Comparison of ENCODE assay signal across 8 mouse cellular contexts in genomic region chr12:51402060-51402698, GRCm38 (mm10). TPM values are rescaled to one million over a fixed set of nuclear protein-coding genes. Genes with fewer than 3 reads are reported as not detected.
A peak's percentile ranks its signal among the peaks of the same experiment; 100 is the strongest.
DNase-seq lines count a peak whose midpoint lies in the region; ATAC-seq and TF ChIP-seq lines count a peak whose summit lies in the region.

No protein-coding gene starts in this region.

- WGBS in forebrain, embryonic 13.5 days = 74% methylated on average over 5 of the region's 5 CpGs
- 86% methylated on average over 5 of the region's 5 CpGs for WGBS in forebrain, embryonic 10.5 days
- 75% methylated on average over 5 of the region's 5 CpGs for WGBS in midbrain, embryonic 13.5 days
- WGBS in midbrain, embryonic 15.5 days = 72% methylated on average over 5 of the region's 5 CpGs

- no peaks in the 10 kb centered on the region for H3K9me3 ChIP-seq in forebrain, embryonic 13.5 days (replicated peaks)
- no peaks in the 10 kb centered on the region for H3K9me3 ChIP-seq in forebrain, embryonic 10.5 days
- no peaks in the 10 kb centered on the region for H3K9me3 ChIP-seq in midbrain, embryonic 13.5 days
- no peaks in the 10 kb centered on the region for H3K9me3 ChIP-seq in midbrain, embryonic 15.5 days

- H3K4me2 ChIP-seq in forebrain, embryonic 13.5 days = no peak overlapping the region
- H3K4me2 ChIP-seq in midbrain, embryonic 13.5 days (replicated peaks) = no peak overlapping the region
- no peak overlapping the region for H3K4me2 ChIP-seq in midbrain, embryonic 15.5 days

- H3K4me3 ChIP-seq in forebrain, embryonic 13.5 days = no peak overlapping the region
- no peak overlapping the region for H3K4me3 ChIP-seq in forebrain, embryonic 10.5 days
- H3K4me3 ChIP-seq in midbrain, embryonic 13.5 days (replicated peaks) = no peak overlapping the region
- H3K4me3 ChIP-seq in midbrain, embryonic 15.5 days = no peak overlapping the region
- H3K4me3 ChIP-seq in cortical plate, adult 2 months (ENCODE audit: insufficient read depth, low read length) = no peak overlapping the region

- peak; percentile 50; the same call in 1 of the 2 replicates for ATAC-seq in forebrain, embryonic 13.5 days
- peak; percentile 50; the same call in 1 of the 2 replicates for ATAC-seq in midbrain, embryonic 13.5 days
- no peak for ATAC-seq in midbrain, embryonic 15.5 days (replicated peaks)

- H3K36me3 ChIP-seq in forebrain, embryonic 13.5 days (ENCODE audit: poor library complexity, severe bottlenecking) = peaks cover 31% of the 10 kb centered on the region
- H3K36me3 ChIP-seq in forebrain, embryonic 10.5 days (replicated peaks) = peaks cover 61% of the 10 kb centered on the region
- peaks cover 42% of the 10 kb centered on the region for H3K36me3 ChIP-seq in midbrain, embryonic 13.5 days
- H3K36me3 ChIP-seq in midbrain, embryonic 15.5 days (replicated peaks) = peaks cover 17% of the 10 kb centered on the region; the same call in 1 of the 2 replicates

- no peak overlapping the region for H3K9ac ChIP-seq in forebrain, embryonic 13.5 days
- H3K9ac ChIP-seq in midbrain, embryonic 13.5 days (replicated peaks) = no peak overlapping the region
- H3K9ac ChIP-seq in midbrain, embryonic 15.5 days = no peak overlapping the region

- H3K27me3 ChIP-seq in forebrain, embryonic 13.5 days = no peaks in the 10 kb centered on the region
- no peaks in the 10 kb centered on the region for H3K27me3 ChIP-seq in forebrain, embryonic 10.5 days (ENCODE audit: poor library complexity, severe bottlenecking)
- H3K27me3 ChIP-seq in midbrain, embryonic 13.5 days = no peaks in the 10 kb centered on the region
- no peaks in the 10 kb centered on the region for H3K27me3 ChIP-seq in midbrain, embryonic 15.5 days (replicated peaks)

- peak; percentile 27; the same call in 1 of the 2 replicates for TF ChIP-seq CTCF in cortical plate, adult 2 months (IDR thresholded peaks at IDR 0.05; ENCODE audit: extremely low read depth, insufficient read depth, low read length)

- TF ChIP-seq POLR2A in cortical plate, adult 2 months (IDR thresholded peaks at IDR 0.05; ENCODE audit: extremely low read depth, insufficient read depth, low read length) = no peak

- DNase-seq in forebrain, embryonic 10.5 days (ENCODE audit: extremely low spot score, low spot score) = no peak
- DNase-seq in kidney, postnatal 4 days = peak; percentile 19 to 29
- DNase-seq in cerebellum, adult 18-20 months = no peak
- no peak for DNase-seq in urinary bladder, postnatal 10 days (ENCODE audit: low spot score)

- no peak overlapping the region for H3K27ac ChIP-seq in forebrain, embryonic 13.5 days
- no peak overlapping the region for H3K27ac ChIP-seq in forebrain, embryonic 10.5 days
- no peak overlapping the region for H3K27ac ChIP-seq in midbrain, embryonic 13.5 days
- no peak overlapping the region for H3K27ac ChIP-seq in midbrain, embryonic 15.5 days
- H3K27ac ChIP-seq in cortical plate, adult 2 months (ENCODE audit: insufficient read depth, low read length) = no peak overlapping the region

- H3K4me1 ChIP-seq in forebrain, embryonic 13.5 days = no peaks in the 10 kb centered on the region
- H3K4me1 ChIP-seq in forebrain, embryonic 10.5 days = no peaks in the 10 kb centered on the region
- no peaks in the 10 kb centered on the region for H3K4me1 ChIP-seq in midbrain, embryonic 13.5 days (replicated peaks)
- H3K4me1 ChIP-seq in midbrain, embryonic 15.5 days = no peaks in the 10 kb centered on the region
- no peaks in the 10 kb centered on the region; the same call in 1 of the 2 replicates for H3K4me1 ChIP-seq in cortical plate, adult 2 months (ENCODE audit: control insufficient read depth, insufficient read depth, low read length)

RNA-seq across cellular contexts. Expression of gene Scfd1, which starts 24.9 kb away (rescaled TPM):
- 62.8 and 65.7 TPM in 2 replicates for polyA plus RNA-seq in forebrain, embryonic 13.5 days (2015; fragmentation: Nextera tagmentation; extraction: Ambion mirVana)
- 61.6 and 65.9 TPM in 2 replicates for polyA plus RNA-seq in forebrain, embryonic 10.5 days (2016; fragmentation: Nextera tagmentation; extraction: Ambion mirVana)
- 70.8 and 74.3 TPM in 2 replicates for polyA plus RNA-seq in midbrain, embryonic 13.5 days (2015; fragmentation: Nextera tagmentation; extraction: Ambion mirVana)
- 64.4 and 64.7 TPM in 2 replicates for polyA plus RNA-seq in midbrain, embryonic 15.5 days (2015; fragmentation: Nextera tagmentation; extraction: Ambion mirVana)
- polyA plus RNA-seq in cortical plate, adult 2 months (2012; rRNA removed) = 24.8 and 25.8 TPM in 2 replicates

RNA-seq across cellular contexts. Expression of gene G2e3, which starts 54.3 kb away (rescaled TPM):
- 46.2 and 46.7 TPM in 2 replicates for polyA plus RNA-seq in forebrain, embryonic 13.5 days (2015; fragmentation: Nextera tagmentation; extraction: Ambion mirVana)
- polyA plus RNA-seq in forebrain, embryonic 10.5 days (2016; fragmentation: Nextera tagmentation; extraction: Ambion mirVana) = 45.8 and 47.6 TPM in 2 replicates
- 31.5 and 31.7 TPM in 2 replicates for polyA plus RNA-seq in midbrain, embryonic 13.5 days (2015; fragmentation: Nextera tagmentation; extraction: Ambion mirVana)
- polyA plus RNA-seq in midbrain, embryonic 15.5 days (2015; fragmentation: Nextera tagmentation; extraction: Ambion mirVana) = 16.8 and 17.8 TPM in 2 replicates
- polyA plus RNA-seq in cortical plate, adult 2 months (2012; rRNA removed) = 7.2 and 7.5 TPM in 2 replicates

Comparison
In these comparisons a context has a peak if more than half of its experiments do, and no peak if none do; other contexts are left out.
1. DNase-seq: peak in kidney, postnatal 4 days (2 of 2); none in forebrain, embryonic 10.5 days (single experiment), cerebellum, adult 18-20 months (0 of 2) and urinary bladder, postnatal 10 days (single experiment).